Mouse (Mus musculus) liver, adult 2 months (tissue): ENCODE measurements around the gene Tomm40l. TPM values are rescaled to one million over a fixed set of nuclear protein-coding genes. Genes with fewer than 3 reads are reported as not detected.

ENCODE experiments used
- DNase-seq: peaks from one replicate; pipeline ENCODE4 v3.0.0-alpha.2; 2011; ENCODE audit warnings: low read depth, low spot score; ENCODE audit errors: extremely low read depth
- H3K27ac ChIP-seq: fragments of 200-500 bp; replicated peaks from 2 replicates; pipeline ENCODE4 v1.5.1; 2012; ENCODE audit warnings: low read depth, mild to moderate bottlenecking, control low read depth, inconsistent platforms, low read length; ENCODE audit not compliant: insufficient read depth
- H3K27me3 ChIP-seq: fragments of 200-500 bp; 2 replicates; pipeline ENCODE4 v1.6.1; 2012; ENCODE audit warnings: mild to moderate bottlenecking, moderate library complexity, low read length, inconsistent platforms; ENCODE audit not compliant: control insufficient read depth, insufficient read depth
- H3K36me3 ChIP-seq: fragments of 200-500 bp; 2 replicates; pipeline ENCODE4 v1.6.1; 2012; ENCODE audit warnings: low read length, inconsistent platforms; ENCODE audit not compliant: control insufficient read depth, insufficient read depth
- H3K4me1 ChIP-seq: fragments of 200-500 bp; 2 replicates; pipeline ENCODE4 v1.6.1; 2011; ENCODE audit warnings: low read length; ENCODE audit not compliant: control insufficient read depth, insufficient read depth
- H3K4me3 ChIP-seq: fragments of 200-500 bp; 2 replicates; pipeline ENCODE4 v1.5.1; 2011; ENCODE audit warnings: low read depth, mild to moderate bottlenecking, control low read depth, low read length, moderate library complexity; ENCODE audit not compliant: insufficient read depth
- H3K79me2 ChIP-seq: fragments of 200-500 bp; 2 replicates; pipeline ENCODE4 v1.6.1; 2012; ENCODE audit warnings: inconsistent platforms, mild to moderate bottlenecking, low read length, moderate library complexity; ENCODE audit not compliant: control insufficient read depth, insufficient read depth
- H3K9ac ChIP-seq: fragments of 200-500 bp; 2 replicates; pipeline ENCODE4 v1.6.1; 2012; ENCODE audit warnings: low read depth, mild to moderate bottlenecking, control low read depth, inconsistent platforms, low read length
- CTCF ChIP-seq: fragments of 200-500 bp; IDR thresholded peaks from 2 replicates; pipeline ENCODE4 v1.5.1; 2011; ENCODE audit warnings: low read depth, low read length, control low read depth
- POLR2A ChIP-seq: fragments of 200-500 bp; IDR thresholded peaks from 2 replicates; pipeline ENCODE4 v1.6.1; 2011; ENCODE audit warnings: low read length, control low read depth; ENCODE audit not compliant: insufficient read depth; ENCODE audit errors: extremely low read depth
- WGBS: fragments of 180-500 bp; shearing (Covaris S2); methylation state at CpG from one replicate; pipeline ENCODE4 v1.1.7; 2018; 5-methylcytosine and 5-hydroxymethylcytosine counted together
- polyA plus RNA-seq: library from polyadenylated mRNA; depleted of rRNA; stranded (reverse); fragments of >200 nt; gene quantifications from 2 replicates; pipeline ENCODE4 v1.2.3, GENCODE M21; 2012
- total RNA-seq: library from RNA; depleted of rRNA; stranded (reverse); fragments of >200 nt; gene quantifications from 2 replicates; pipeline ENCODE4 v1.2.3, GENCODE M21; 2014

The Tomm40l gene
- total and polyA plus RNA-seq, 2 experiments: 5.5 to 9.7 TPM

DNA sequence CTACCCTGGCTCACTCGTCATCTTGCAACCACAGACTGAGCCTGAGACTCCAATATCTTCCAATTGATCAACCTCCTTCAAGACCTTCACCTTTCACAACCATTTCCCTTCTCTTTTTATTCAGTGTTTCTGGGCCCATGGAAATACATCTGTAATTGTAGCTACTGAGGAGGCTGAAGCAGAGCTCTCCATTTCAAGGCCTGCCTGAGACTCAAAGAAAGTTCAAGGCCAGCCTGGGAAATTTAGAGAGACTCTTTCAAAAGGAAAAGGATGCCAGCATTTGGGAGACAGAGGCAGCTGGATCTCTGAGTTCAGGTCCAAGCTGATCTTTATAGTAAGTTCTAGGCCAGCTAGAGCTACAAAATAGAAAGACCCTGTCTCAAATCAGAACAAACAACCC lies 5.6 kb upstream of the Tomm40l start:
- Histone ChIP-seq H3K27ac (peak overlapping the region; percentile 39), H3K79me2 (no peaks in the 10 kb centered on the region), H3K4me1 (peaks cover 22% of the 10 kb centered on the region), H3K27me3 (no peaks in the 10 kb centered on the region), H3K36me3 (peaks cover 6% of the 10 kb centered on the region; the same call in 1 of the 2 replicates), H3K4me3 (no peak overlapping the region), H3K9ac (no peak overlapping the region)
- WGBS: 36% methylated on average over 1 of the region's 1 CpGs
- TF ChIP-seq POLR2A: no peak
- no peak for TF ChIP-seq CTCF
- no peak for DNase-seq

DNA sequence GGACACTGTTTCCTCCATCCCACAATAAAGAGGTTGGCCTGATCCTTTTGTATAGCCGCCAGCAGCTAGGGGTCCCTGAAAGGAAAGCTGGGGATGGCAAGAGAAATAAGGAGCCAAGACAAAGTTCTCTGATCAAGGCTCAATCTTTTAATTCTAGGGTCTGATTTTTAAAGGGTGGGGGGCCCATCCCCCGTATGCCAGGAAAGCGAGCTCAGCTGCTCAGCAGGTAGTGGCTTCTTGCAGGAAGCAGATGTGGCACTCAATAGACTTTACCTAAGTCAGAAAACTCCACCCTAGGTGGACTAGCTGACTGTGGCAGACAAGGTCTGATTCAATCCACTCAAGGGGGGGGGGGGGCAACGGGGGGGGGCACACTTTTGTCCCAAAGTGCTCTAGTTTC lies 4.5 kb upstream of the Tomm40l start:
- Histone ChIP-seq H3K79me2 (no peaks in the 10 kb centered on the region), H3K9ac (peak overlapping the region; percentile 64), H3K4me1 (peaks cover 15% of the 10 kb centered on the region), H3K36me3 (peaks cover 6% of the 10 kb centered on the region; the same call in 1 of the 2 replicates), H3K27me3 (no peaks in the 10 kb centered on the region), H3K27ac (peak overlapping the region; percentile 95), H3K4me3 (peak overlapping the region; percentile 98)
- 18% methylated on average over 4 of the region's 4 CpGs for WGBS
- DNase-seq: peak; percentile 74
- TF ChIP-seq CTCF (no peak), POLR2A (0 out of 2 replicates have a peak, but pooled peaks have one; percentile 57)

DNA sequence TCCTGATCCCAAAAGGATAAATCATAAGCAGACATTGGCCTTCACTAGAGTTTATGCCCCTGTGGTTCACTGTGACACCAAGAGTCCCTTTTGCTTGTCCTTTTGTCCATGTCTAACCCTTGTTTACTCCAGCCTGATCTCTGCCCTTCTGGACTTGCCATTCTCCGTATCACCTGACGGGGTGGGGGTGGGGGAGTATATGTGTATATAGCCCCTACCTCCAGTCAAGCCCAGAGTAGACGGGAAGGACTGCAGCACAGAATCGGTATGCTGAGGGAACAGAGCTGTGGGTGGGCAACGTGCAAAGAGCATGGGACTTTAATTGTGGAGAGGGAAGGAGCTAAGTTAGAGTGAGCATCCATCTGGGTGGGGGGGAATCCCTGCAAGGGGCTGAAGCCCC lies 2.5 kb upstream of the Tomm40l start, which contains the start of gene Apoa2:
Gene Apoa2 (plus strand): TSS at position 198 of the 400 bp plus-strand sequence.
- Histone ChIP-seq H3K79me2 (no peaks in the 10 kb centered on the region), H3K27me3 (no peaks in the 10 kb centered on the region), H3K9ac (peak within 1 kb of the TSS; percentile 84), H3K27ac (peak within 1 kb of the TSS; percentile 95), H3K4me1 (peaks cover 14% of the 10 kb centered on the region), H3K4me3 (peak within 1 kb of the TSS; percentile 98), H3K36me3 (peaks cover 6% of the 10 kb centered on the region; the same call in 1 of the 2 replicates)
- 12% methylated on average over 5 of the region's 5 CpGs for whole genome bisulfite sequencing
- TF ChIP-seq POLR2A (peak; percentile 97), CTCF (no peak)
- peak; percentile 98 for DNase-seq

DNA sequence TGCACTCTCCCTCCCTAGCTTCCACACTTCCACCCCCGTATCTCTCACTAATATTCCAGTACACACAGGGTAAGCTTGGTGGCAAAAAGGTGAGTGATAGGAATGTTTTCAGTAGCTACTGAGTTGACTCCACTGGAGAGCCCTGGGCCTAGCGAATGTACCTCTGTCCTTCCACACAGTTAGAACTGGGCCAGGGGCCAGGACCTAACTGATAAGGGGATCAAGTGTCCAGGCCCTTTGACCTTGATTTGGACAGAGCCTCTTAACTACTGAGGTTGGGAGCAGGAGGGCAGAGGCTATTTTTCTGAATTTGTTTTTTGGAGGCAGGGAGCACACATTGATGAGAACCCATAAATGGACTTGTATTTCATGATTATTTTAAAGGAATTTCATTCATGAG lies 1.5 kb upstream of the Tomm40l start:
- WGBS: 17% methylated on average over 2 of the region's 2 CpGs
- peaks cover 17% of the 10 kb centered on the region; the same call in 1 of the 2 replicates for H3K36me3 ChIP-seq
- no peak overlapping the region for H3K9ac ChIP-seq
- TF ChIP-seq POLR2A: no peak
- TF ChIP-seq CTCF: no peak
- peak overlapping the region; percentile 95 for H3K27ac ChIP-seq
- no peaks in the 10 kb centered on the region for H3K79me2 ChIP-seq
- no peaks in the 10 kb centered on the region for H3K27me3 ChIP-seq
- DNase-seq: peak; percentile 99
- H3K4me3 ChIP-seq: no peak overlapping the region
- H3K4me1 ChIP-seq: peaks cover 11% of the 10 kb centered on the region

DNA sequence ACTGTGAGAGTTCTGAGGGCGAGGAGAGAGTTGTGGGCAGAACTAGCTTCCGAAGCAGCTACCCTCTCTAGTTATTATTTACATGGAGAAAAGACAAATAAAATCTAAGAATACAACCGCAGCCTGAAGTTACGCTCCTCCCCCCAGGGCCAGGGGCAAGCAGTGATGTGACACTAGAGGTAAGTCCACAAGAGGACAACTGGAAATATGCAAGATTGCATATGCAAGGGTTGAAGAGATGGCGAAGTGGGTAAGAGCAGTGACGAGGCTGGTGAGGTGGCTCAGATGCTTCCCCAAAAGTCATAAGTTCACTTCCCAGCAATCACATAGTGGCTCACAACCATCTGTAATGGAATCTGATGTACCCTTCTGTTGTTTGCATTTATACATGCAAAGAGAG lies 854 bp upstream of the Tomm40l start:
- H3K9ac ChIP-seq: peak overlapping the region; percentile 52
- H3K4me3 ChIP-seq: no peak overlapping the region
- no peaks in the 10 kb centered on the region for H3K79me2 ChIP-seq
- peak overlapping the region; percentile 74 for H3K27ac ChIP-seq
- peak; percentile 66 for DNase-seq
- peaks cover 22% of the 10 kb centered on the region for H3K36me3 ChIP-seq
- H3K4me1 ChIP-seq: peaks cover 11% of the 10 kb centered on the region
- TF ChIP-seq POLR2A: no peak
- no peak for TF ChIP-seq CTCF
- WGBS: 24% methylated on average over 6 of the region's 6 CpGs
- no peaks in the 10 kb centered on the region for H3K27me3 ChIP-seq

DNA sequence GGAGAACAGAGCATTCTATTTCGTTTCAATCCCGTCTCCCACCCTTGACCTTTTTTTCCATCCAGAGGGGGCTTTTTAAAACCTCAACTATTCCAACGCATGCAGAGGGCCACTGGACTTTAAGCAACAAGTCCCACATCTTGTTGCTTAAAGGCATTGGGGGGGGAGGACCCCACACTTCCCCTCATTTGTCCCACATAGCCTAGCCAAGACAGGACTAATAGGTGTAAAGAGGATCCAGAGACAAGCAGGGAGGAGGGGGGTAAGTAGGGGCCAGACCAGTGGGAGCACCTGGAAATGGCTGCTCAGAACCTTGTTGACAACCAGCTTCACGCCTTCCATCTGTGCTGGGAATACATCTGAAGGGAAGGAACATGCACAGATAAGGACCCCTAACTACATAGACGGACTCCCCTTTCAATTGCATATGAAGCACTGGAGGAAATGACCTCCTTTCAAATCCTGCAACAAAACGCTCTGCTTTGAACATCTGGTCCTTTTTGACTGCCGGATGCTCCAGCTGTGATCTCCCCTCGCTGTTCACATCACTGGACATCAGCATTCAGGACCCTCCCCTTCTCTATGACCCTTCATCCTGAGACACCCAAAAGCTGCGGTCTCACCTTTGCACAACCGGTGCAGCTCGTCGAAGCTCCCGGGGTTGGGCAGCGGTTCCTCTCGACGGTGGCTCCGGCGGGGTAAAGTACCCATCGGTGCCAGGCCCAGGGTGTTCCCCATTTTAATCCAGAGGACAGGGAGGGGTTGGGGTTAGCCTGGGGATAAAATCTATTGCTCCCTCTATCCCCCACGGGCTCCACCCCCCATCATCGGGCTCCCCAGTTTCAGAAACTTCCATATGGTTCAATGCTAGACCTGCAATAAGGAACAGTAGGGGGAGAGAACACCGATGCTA lies 777 bp downstream of the Tomm40l start:
- H3K27ac ChIP-seq: peak overlapping the region; percentile 55
- peak overlapping the region; percentile 58 for H3K4me3 ChIP-seq
- H3K27me3 ChIP-seq: no peaks in the 10 kb centered on the region
- peak; percentile 70 for DNase-seq
- H3K36me3 ChIP-seq: peaks cover 38% of the 10 kb centered on the region
- no peaks in the 10 kb centered on the region for H3K79me2 ChIP-seq
- H3K9ac ChIP-seq: peak overlapping the region; percentile 66
- H3K4me1 ChIP-seq: peaks cover 13% of the 10 kb centered on the region
- no peak for TF ChIP-seq CTCF
- peak; percentile 42; the same call in 1 of the 2 replicates for TF ChIP-seq POLR2A
- 2% methylated on average over 22 of the region's 22 CpGs for WGBS
